Mouse (Mus musculus) spleen, adult 2 months (tissue): ENCODE measurements around the gene Wnt1. TPM values are rescaled to one million over a fixed set of nuclear protein-coding genes. Genes with fewer than 3 reads are reported as not detected.

Experiments
- DNase-seq, 2 experiments: peaks; one replicate each; pipeline versions ENCODE4 v3.0.0 to v3.0.0-alpha.2; 2012 to 2021; ENCODE audit warnings: low spot score in 2 of 2, low read depth in 1 of 2
- H3K27ac ChIP-seq: fragments of 200-500 bp; 2 replicates; pipeline ENCODE4 v1.5.1; 2012; ENCODE audit warnings: low read length, inconsistent platforms; ENCODE audit not compliant: insufficient read depth
- H3K27me3 ChIP-seq: fragments of 200-500 bp; 2 replicates; pipeline ENCODE4 v1.6.1; 2012; ENCODE audit warnings: mild to moderate bottlenecking, moderate library complexity, low read length, inconsistent platforms; ENCODE audit not compliant: control insufficient read depth, insufficient read depth
- H3K36me3 ChIP-seq: fragments of 200-500 bp; 2 replicates; pipeline ENCODE4 v1.6.1; 2012; ENCODE audit warnings: mild to moderate bottlenecking, low read length, inconsistent platforms; ENCODE audit not compliant: control insufficient read depth, insufficient read depth
- H3K4me1 ChIP-seq: fragments of 200-500 bp; 2 replicates; pipeline ENCODE4 v1.6.1; 2011; ENCODE audit warnings: inconsistent platforms; ENCODE audit not compliant: control insufficient read depth, insufficient read depth, insufficient read length
- H3K4me3 ChIP-seq: fragments of 200-500 bp; 2 replicates; pipeline ENCODE4 v1.5.1; 2011; ENCODE audit warnings: mild to moderate bottlenecking, inconsistent platforms; ENCODE audit not compliant: insufficient read depth, insufficient read length; ENCODE audit errors: extremely low read depth
- CTCF ChIP-seq: fragments of 200-500 bp; IDR thresholded peaks from 2 replicates; pipeline ENCODE4 v1.5.1; 2011; ENCODE audit warnings: mild to moderate bottlenecking, inconsistent platforms; ENCODE audit not compliant: insufficient read depth, insufficient read length, insufficient replicate concordance; ENCODE audit errors: extremely low read depth
- POLR2A ChIP-seq: fragments of 200-500 bp; IDR thresholded peaks from 2 replicates; pipeline ENCODE4 v1.6.1; 2011; ENCODE audit warnings: low read depth, low read length, inconsistent platforms
- WGBS: fragments of 180-500 bp; shearing (Covaris S2); methylation state at CpG from one replicate; pipeline ENCODE4 v1.1.7; 2018; 5-methylcytosine and 5-hydroxymethylcytosine counted together
- polyA plus RNA-seq: library from polyadenylated mRNA; depleted of rRNA; stranded (reverse); fragments of >200 nt; gene quantifications from 2 replicates; pipeline ENCODE4 v1.2.3, GENCODE M21; 2012

The Wnt1 gene
- polyA plus RNA-seq, 1 experiment, result not detected

DNA sequence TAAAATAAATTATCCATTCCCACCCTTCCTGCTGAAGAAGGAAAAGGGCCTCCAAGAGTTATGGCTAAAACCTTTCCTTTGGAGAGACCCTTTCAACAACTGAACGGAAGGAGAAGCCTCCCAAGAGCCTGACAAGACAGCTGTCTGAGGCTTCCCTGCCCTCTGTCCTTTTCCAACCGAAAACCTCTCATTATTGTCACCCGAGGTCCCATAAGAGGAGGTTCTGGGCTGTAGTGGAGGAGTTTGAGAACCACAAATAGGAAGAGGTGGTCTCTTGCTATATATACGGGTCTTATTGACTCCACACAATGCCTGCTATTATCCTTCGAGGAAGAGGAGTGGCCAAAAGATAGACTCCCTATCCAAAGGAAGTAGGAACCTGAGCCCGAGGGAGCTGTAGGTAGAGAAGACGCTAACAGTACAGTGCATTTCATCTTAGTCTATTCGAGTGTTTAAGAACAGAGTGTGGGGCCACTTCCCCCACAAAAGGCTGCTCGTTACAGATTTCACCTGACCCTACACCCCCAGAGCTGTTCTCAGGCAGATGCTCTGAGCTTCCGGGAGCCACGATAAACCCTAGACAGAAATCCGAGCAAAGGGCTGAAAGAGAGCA, 17.7 kb upstream of the Wnt1 start:
- H3K36me3 ChIP-seq, result no peaks in the 10 kb centered on the region
- H3K27ac ChIP-seq, result 0 out of 2 replicates have a peak overlapping the region, but pooled peaks have one; percentile 2
- H3K4me3 ChIP-seq, result peak overlapping the region; percentile 43; the same call in 1 of the 2 replicates
- peaks cover 12% of the 10 kb centered on the region for H3K27me3 ChIP-seq
- no peak for TF ChIP-seq CTCF
- no peak for TF ChIP-seq POLR2A
- WGBS, result 10% methylated on average over 12 of the region's 12 CpGs
- DNase-seq, result no peak
- peaks cover 13% of the 10 kb centered on the region for H3K4me1 ChIP-seq

DNA sequence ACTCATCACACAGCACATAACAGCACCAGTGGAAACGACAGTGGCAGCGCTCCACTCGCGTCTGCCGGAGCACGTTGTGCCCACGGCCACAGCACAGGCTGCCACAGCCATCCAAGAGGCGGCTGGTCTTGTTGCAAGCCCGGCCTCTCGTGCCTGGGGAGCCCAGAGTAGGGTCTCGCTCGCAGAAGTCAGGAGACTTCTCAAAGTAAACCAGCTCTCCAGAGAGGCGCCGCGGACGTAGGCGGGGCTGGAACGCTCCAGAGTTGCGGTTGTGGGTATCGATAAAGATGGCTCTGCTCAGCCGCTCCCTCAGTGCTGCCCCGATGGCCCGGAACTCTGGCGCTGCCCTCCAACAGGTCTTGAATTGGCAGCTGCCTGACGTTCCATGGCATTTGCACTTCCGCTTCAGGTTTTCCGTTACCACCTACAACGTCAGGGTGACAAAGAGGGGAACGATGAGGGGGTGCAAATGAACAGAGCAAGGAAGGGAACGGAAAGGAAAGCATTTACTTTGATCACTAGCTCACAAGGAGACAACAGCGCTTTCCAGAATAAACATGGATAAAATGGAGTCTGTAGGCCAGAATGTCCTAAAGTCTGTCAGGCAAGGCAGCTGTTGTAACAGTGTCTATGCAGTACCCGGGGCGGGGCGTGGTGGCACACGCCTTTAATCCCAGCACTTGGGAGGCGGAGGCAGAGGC, 17.0 kb upstream of the Wnt1 start:
- peak; percentile 50 to 59 for DNase-seq
- TF ChIP-seq POLR2A, result no peak; the same call in 1 of the 2 replicates
- no peak for TF ChIP-seq CTCF
- H3K4me1 ChIP-seq, result peaks cover 21% of the 10 kb centered on the region
- whole genome bisulfite sequencing, result 8% methylated on average over 36 of the region's 36 CpGs
- 0 out of 2 replicates have a peak overlapping the region, but pooled peaks have one; percentile 4 for H3K27ac ChIP-seq
- H3K27me3 ChIP-seq, result peaks cover 19% of the 10 kb centered on the region
- H3K4me3 ChIP-seq, result peak overlapping the region; percentile 43
- H3K36me3 ChIP-seq, result no peaks in the 10 kb centered on the region

DNA sequence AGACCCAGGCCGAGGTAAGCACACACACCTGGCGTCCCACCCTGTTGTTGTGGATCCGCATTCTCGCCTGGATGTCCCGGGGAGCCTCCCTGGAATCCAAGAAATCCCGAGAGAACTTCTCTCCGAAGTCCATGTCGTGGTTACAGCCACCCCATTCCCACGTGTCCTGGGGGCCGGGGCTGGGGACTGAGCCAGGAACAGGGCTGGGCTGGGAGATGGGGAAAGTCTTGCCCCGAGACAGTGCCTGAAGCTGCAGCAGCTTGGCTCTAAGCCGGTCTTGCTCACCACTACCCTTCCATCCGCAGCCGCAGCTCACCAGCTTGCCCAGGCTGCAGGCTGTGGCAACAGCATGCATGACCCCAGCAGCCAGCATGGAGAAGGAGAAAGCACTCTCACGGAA, 15.6 kb upstream of the Wnt1 start:
- no peaks in the 10 kb centered on the region for H3K36me3 ChIP-seq
- H3K4me3 ChIP-seq, result no peak overlapping the region
- whole genome bisulfite sequencing, result 93% methylated on average over 15 of the region's 15 CpGs
- peaks cover 29% of the 10 kb centered on the region for H3K4me1 ChIP-seq
- H3K27me3 ChIP-seq, result peaks cover 32% of the 10 kb centered on the region
- no peak overlapping the region for H3K27ac ChIP-seq
- TF ChIP-seq CTCF (no peak), POLR2A (no peak)
- DNase-seq, result no peak

DNA sequence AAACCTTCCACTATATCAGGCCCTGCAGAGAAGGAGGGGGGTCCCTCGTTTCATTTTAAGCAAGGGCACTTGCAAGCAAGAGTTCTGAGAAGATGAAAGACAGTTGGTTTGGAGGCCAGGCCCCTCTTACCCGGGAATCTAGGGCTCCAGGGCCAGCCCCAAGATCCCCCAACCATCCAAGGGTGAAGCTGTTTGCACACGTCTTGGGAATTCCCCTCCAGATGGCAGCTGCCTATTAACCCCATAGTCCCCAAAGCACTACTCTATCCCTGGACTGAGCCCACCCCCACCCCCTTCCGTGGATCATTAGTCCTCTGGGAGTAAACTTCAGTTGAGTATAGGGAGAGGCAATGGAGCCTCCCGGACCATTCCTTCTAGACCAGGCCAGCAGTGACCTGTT, 14.1 kb upstream of the Wnt1 start:
- H3K27ac ChIP-seq, result no peak overlapping the region
- H3K27me3 ChIP-seq, result peaks cover 39% of the 10 kb centered on the region
- no peak for DNase-seq
- WGBS, result 30% methylated on average over 5 of the region's 5 CpGs
- H3K4me1 ChIP-seq, result peaks cover 29% of the 10 kb centered on the region
- H3K36me3 ChIP-seq, result no peaks in the 10 kb centered on the region
- no peak overlapping the region for H3K4me3 ChIP-seq
- TF ChIP-seq POLR2A (no peak), CTCF (no peak)

DNA sequence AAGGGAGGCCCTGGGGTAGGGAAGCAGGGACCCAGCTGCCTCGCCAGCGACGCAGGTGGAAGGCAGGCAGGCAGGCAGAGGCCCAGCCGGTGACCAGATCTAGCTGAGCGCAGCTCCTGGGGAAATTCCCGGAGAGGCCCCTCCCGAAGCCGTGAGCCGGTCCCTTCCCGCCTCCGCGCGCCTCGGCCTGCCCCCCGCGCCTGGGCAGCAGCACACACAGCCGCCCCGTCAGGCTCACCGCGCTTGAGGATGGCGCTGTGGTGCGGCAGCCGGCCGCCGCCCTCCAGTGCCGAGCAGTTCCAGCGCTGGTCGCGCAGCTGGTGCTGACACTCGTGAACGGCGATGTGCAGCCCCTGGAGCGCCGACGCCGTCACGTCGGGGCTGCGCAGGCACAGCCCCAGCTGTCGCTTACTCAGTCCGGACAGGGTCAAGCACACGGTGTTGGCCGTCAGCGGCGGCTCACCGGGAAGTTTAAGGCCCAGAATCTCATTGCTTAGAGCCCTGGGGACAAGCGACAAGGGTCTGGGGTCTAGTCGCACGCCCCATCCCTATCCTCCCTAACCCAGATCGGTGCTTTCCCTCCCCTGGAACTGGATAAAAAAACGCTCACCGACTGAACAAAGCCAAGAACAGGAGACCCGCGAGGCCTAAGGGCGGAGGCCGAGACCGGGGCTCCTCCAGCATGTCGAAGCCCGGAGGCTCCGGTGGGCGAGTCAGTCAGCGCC, 13.2 kb upstream of the Wnt1 start:
- Histone ChIP-seq H3K27me3 (peaks cover 41% of the 10 kb centered on the region), H3K36me3 (no peaks in the 10 kb centered on the region), H3K4me3 (peak overlapping the region; percentile 12; the same call in 1 of the 2 replicates), H3K4me1 (peaks cover 29% of the 10 kb centered on the region), H3K27ac (no peak overlapping the region)
- WGBS, result 3% methylated on average over 62 of the region's 62 CpGs
- TF ChIP-seq CTCF (no peak), POLR2A (no peak)
- peak in 1 of 2 experiments; percentile 34 for DNase-seq

DNA sequence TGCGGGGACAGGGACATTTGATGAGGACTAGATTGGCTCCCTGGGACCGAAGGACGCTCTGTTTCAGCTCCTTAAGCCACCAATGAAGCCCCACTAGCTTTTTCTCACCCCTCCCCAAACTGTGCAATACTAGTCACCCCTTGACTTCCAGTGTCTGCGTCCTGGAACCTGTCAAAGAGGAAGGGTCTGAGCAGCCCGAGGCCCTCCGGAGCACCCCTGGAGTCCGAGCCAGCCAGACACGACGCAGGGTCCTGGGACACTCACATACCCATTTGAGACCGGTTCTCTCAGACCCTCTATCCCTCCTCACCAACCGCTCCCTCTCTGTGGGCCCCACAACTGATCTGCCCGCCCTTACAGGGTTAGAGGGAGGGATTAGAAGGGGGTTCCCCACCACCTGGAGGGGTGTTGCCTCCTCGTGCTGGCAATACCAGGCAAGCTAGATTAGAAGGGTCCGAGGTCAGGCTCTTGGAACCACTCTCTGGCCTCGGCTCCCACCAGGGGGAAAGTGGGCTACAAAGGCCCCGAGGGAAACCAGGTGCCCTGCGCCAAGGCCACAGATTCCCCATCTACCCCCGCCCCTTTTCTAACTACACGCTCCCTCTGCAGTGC, 12.5 kb upstream of the Wnt1 start:
- Histone ChIP-seq H3K27me3 (peaks cover 41% of the 10 kb centered on the region), H3K27ac (no peak overlapping the region), H3K36me3 (no peaks in the 10 kb centered on the region), H3K4me3 (peak overlapping the region; percentile 49; the same call in 1 of the 2 replicates), H3K4me1 (peaks cover 29% of the 10 kb centered on the region)
- WGBS, result 8% methylated on average over 19 of the region's 19 CpGs
- TF ChIP-seq CTCF (no peak), POLR2A (no peak)
- DNase-seq, result no peak
